Mouse (Mus musculus) lung, adult 18-20 months (tissue): Measurements from ENCODE around the gene Gucd1.
"Not testable (repeated sequence)": the region's sequence is repeated elsewhere in the genome, so short reads cannot be mapped to it uniquely, and the experiment has no call there.

ENCODE experiments used
- DNase-seq, 2 experiments: peaks; one replicate each; pipeline ENCODE4 v3.0.0; 2022; ENCODE audit warnings: mixed read lengths in 2 of 2

Gene Gucd1

GRCm38 (mm10) chr10:75462728-75463127, 55.0 kb downstream of the Gucd1 start:
- no peak for DNase-seq

DNA sequence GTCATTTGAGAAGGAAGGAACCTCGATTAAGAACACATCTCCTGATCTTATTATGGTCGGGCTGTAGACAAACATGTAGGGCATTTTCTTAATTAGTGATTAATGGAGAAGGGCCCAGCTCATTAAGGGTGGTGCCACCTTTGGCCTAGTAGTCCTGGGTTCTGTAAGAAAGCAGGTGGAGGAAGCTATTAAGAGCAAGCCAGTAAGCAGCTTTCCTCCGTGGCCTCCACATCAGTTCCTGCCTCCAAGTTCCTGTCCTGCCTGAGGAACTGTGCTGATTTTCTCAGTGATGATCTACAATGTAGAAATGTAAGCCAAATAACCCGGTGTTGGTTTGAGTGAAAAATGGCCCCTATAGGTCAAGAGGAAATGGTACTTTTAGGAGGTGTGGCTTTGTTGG, 59.4 kb downstream of the Gucd1 start:
- DNase-seq: no peak

- DNase-seq: no peak
Measured at GRCm38 (mm10) chr10:75457852-75458251, 59.9 kb downstream of the Gucd1 start.

- DNase-seq: not testable (repeated sequence)
Measured at GRCm38 (mm10) chr10:75456061-75456831, 61.5 kb downstream of the Gucd1 start.

GRCm38 (mm10) chr10:75451036-75451786, 66.6 kb downstream of the Gucd1 start:
- peak; percentile 49 to 68 for DNase-seq

GRCm38 (mm10) chr10:75450331-75450730, 67.4 kb downstream of the Gucd1 start:
- no peak for DNase-seq

GRCm38 (mm10) chr10:75448806-75449420, 68.9 kb downstream of the Gucd1 start:
- no peak for DNase-seq

DNA sequence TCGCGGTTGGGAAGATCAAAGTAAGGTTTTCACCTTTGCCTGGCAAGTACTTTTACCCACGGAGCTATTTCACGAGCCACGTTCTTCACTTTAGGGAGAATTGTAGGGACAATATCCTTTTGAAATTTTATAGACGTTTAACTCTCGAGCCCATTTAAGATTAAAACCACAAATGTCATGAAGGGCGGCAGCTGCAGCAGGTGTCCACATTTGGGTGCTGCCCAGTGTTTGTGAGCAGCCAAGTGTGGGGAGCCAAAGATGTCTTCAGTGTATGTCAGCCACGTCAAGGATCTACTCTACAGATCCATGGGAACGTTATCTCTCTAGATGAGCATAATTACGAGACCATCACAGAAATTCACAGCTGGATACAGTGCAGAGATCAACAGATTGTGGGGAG, 70.3 kb downstream of the Gucd1 start:
- DNase-seq: no peak

- peak in 1 of 2 experiments; percentile 50 for DNase-seq
Measured at GRCm38 (mm10) chr10:75446501-75447083, 71.2 kb downstream of the Gucd1 start.

DNA sequence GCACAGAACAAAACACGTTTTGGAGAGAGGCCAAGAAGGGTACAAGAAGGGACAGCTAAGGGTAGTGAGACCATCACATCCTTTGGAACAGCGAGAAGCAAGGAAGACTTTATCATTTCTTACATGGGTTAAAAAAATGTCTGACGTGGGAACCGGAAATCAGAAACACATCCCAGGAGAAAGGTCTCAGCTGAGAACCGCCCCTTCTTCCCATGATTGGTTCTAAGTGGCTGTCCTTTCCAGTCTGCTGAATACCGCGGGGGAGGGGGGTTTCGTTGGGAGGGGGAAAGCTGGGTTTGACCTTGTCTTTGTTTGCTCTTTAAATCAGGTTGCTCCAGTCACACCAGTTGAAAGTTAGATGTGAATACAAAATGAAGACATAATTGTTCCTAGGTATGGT, 72.7 kb downstream of the Gucd1 start:
- no peak for DNase-seq

GRCm38 (mm10) chr10:75444111-75444826, 73.5 kb downstream of the Gucd1 start:
- no peak for DNase-seq

- DNase-seq: no peak
Measured at GRCm38 (mm10) chr10:75443017-75443416, 74.8 kb downstream of the Gucd1 start.

- no peak for DNase-seq
Measured at GRCm38 (mm10) chr10:75441800-75442199, 76.0 kb downstream of the Gucd1 start.

- DNase-seq: no peak
Measured at GRCm38 (mm10) chr10:75440756-75441155, 77.0 kb downstream of the Gucd1 start.

- DNase-seq: peak in 1 of 2 experiments; percentile 37
Measured at GRCm38 (mm10) chr10:75439211-75439811, 78.5 kb downstream of the Gucd1 start.

- DNase-seq: peak; percentile 72 to 74
Measured at GRCm38 (mm10) chr10:75438132-75438810, 79.5 kb downstream of the Gucd1 start.

GRCm38 (mm10) chr10:75437284-75437683, 80.5 kb downstream of the Gucd1 start:
- DNase-seq: no peak

- peak; percentile 67 to 81 for DNase-seq
Measured at GRCm38 (mm10) chr10:75436604-75437217, 81.1 kb downstream of the Gucd1 start.

DNA sequence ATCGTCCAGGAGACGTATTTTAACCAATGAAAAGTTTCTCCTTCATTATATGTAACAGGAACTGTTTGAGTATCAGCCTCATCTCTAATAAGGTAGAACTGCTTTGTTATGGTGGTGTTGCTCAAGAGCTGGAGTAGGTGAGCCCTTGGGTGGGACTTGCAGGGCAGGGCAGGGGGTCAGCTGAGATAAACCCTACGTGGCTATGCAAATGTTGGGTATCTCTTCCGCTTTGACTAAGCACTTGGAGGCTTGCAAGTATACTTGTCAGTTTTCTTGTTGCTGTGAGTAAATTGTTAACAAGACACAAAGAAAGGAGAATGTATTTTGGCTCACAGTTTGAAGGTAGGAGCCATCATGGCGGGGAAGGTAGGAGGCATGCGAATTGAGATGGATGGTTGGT, 87.1 kb downstream of the Gucd1 start:
- no peak for DNase-seq

DNA sequence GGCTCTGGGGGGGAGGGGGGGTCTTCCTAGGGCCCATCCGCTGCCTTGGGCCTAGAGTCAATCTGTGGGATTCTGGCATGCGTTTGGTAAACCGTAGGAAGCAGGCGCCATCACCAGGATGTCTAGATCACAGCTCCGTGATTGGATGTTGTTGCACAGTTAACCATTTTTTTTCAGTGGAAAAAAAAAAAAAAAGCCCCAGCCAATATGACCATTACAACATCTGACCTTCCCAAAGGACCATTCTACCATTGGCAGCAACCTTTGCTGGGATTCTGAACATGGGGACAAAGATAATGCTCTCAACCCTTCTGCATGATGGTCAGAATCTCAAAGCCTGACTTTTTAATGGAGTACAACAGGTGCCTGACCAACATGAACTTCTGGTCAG, 87.6 kb downstream of the Gucd1 start:
- no peak for DNase-seq

DNA sequence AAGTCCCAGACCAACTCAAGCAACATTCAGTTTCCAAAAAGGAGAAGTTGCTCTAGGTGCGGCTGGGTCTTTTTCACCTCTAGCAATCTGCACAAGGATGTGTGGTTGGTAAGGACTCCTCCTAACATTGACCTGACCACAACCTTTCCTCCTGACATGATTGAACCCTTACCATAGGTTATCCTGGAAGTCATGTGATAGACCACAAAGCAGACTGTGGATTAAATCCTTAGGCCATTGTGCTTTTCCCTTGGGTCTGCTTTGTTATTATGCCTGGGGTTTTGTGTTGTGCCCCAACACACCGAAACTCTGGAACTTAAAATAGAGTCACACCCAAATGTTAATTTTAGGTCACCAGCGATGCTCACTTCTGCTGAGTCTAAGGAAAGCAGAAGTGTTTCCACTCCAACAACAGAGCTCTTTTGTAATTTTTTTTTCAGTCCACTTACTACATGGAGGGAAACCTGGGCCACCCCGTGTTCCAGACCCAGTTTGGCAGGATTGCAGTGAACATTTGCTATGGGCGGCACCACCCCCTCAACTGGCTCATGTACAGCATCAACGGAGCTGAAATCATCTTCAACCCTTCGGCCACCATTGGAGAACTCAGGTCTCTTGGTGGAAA, 88.1 kb downstream of the Gucd1 start:
- DNase-seq: no peak
